Mouse (Mus musculus) frontal cortex, adult 2 months (tissue): ENCODE measurements at regions not wholly inside any gene's neighbourhood (a gene's known extent, or its start where the extent isn't known, plus 50 kb on each side); places are given as distances from the start of the nearest gene placed in this dataset.

Source experiments
- DNase-seq, 2 experiments: peaks; one replicate each; pipeline ENCODE4 v3.0.0; 2022; ENCODE audit warnings: low spot score in 1 of 2; ENCODE audit errors: extremely low spot score in 1 of 2

DNA sequence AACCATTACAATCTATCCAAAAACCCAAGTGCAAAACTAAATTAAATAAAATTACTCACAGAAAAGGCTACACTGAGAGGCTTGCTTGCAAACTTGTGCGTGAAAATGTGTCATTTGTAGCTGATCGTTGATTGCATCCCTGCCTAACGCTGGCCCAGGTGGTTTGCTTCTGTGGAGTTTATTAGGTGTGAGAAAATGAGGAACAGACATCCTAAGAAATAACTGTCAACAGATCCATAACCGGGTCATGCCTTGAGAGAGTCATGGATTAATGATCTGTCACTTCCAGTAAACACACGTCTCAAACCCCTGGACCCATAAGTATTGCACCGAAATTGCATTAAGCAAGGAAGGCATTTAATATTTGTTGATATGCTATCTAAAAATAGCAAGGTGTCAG, 73.4 kb upstream of the Tmem18 start:
- DNase-seq, result no peak

DNA sequence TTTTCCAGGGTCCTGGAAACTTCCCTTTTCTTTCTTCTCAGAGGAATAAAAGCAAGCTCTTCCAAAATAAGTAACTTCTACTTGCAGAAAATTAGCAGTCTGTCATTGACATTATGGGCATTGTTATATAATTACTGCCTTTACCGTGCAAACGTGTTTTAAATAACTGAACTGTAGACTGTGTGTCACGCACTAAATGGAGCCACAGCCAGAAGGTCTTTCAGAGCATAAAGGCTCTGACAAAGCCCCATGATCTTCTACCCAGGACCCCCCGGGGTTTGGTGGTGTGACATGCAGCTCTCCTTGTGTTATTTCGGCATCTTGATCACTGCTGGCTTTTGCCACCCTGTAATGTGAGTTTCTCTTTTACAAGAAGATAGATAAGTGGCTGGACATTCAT, 100.9 kb upstream of the Tmem18 start:
- peak in 1 of 2 experiments; percentile 5 for DNase-seq

DNA sequence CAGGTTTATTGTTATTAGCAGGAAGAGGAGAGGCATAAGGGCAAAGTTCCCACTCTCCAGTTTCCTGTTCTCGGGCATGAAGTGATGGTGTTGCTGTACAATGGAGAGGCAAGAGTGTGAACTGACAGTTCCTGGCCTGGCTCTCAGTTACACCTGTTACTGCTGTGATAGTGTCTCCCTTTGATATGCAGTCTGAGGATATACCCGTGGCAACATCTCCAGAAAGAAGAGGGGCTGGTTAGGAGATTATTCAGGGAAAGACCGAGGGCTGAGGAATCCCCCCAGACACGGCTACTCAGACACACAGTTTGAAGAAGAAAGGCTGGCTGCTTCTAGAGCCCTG, 100.3 kb upstream of the Sntg2 start:
- no peak for DNase-seq

DNA sequence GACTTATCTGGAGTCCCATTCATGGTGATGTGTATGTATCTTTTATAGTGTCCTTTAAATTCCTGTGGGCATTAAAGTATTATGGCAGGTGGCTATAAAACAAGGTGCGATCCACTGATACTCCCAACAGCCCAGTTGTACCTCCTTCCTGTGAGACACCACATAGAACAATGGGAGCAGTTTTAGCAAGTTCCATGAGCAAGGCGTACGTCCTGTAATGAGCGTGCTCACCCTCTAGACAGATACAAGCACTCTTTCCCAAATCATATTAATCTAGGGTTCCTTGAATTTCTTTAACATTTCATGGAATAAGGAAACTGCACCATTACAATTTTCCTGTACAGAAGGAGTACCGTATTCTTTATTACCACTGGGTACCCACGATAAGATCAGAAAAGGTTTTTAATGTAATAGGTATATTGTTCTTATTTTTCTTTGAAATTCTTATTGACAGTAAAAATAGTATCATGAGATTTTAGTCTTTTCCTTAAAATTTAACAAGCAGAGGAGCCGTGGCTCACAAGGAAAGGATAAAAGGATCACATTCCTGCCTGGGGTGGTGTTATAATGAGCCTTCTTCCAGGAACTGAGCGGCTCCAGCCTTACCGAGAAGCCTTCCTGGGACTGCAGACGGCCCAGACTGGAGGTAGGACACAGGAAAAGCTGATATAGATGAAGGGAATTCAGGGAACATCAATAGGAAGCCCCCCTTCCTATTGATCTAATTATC, 99.7 kb upstream of the Sntg2 start:
- no peak for DNase-seq

DNA sequence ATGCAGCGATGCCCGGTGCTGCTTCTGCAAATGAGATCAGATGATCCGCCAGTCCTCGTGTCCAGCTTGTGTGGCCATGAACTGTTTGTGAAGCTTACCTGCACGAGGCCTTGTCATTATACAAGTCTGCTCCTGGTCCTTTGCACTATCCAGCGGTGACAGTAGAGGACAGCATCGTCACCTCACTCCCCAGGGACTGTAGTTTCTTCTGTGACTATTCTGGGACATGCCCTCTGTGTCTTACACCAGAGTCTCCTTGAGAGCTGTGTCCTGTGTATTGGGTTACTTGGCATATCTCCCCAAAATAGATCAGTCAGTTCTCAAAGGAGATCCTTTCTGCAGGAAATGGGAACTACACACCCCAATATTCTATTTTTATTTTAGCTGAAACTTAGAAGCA, 94.0 kb upstream of the Sntg2 start:
- no peak for DNase-seq

DNA sequence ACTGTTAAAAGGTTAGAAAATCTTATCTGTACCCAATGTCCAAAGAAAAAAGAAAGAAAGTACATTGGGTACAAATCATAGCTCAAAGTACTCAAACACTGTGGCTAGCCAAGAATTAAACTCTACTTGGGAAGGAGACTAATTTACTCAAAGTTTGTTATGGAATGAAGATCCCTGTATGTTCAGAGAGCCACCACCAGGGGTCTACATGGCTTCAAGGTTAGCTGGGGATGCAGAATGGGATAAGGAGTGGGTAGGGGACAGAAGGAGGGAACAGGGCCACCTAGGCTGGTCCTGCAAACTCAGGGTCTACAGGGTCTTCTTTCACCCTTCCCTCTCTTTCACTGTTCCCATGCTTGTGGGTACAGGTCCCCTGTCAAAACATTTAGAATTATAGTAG, 77.4 kb upstream of the Sntg2 start:
- DNase-seq, result no peak

DNA sequence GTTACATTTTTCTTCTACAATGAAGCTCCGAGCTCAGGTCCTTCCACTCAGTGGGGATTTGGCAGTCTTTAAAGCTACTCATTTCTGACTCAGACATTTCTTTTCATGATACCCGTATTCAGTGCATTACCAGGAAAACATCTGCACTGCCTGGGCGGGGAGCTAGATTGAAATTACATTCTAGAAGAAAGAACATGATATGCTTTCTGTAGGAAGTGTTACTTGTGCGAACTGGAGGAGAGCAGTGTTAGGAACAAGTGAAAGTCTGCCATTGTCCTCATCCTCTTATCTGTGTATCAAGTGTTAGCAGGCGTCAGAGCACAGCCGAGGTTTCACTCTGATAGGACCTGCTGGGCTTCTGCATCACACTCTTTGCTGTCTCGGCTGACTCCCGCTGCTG, 61.7 kb upstream of the Sntg2 start:
- peak; percentile 69 to 74 for DNase-seq

DNA sequence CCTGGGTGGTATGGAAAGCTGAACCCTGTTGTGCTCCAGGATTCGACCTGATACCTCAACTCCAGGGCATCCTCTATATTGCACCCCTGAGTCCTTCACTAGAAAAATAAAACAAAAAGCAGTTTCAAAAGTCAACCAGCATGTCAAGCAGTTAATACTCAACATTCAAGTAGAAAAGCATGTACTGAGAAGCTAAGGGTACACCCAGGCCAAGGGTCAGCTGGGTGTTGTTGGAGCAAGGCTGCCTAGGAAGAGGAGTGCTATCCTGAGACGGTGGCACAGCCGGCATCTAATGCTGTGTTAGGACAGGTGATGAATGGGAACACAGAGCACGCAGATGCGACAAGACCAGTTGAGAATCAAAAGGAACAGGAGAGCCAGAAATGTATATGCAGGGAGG, 59.7 kb upstream of the Sntg2 start:
- no peak for DNase-seq

DNA sequence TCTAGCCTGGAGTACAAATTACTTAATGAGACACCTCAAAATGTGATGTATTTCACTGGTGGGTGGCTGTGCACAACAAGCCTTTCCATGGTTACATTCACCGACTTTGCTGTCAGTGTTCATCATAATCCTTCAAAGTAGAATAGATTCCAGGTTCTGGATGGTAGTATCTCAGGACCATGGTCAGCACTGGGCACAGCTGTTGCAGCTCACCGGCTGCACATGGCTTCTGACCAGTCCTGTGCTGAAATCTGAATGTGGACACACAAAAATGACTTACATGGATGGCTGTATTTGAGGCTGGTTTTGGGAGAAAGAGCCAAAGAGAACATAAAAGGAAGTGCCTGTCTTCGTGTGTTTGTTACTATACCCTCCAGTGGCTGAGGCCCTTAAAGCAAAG, 57.5 kb upstream of the Sntg2 start:
- DNase-seq, result no peak

DNA sequence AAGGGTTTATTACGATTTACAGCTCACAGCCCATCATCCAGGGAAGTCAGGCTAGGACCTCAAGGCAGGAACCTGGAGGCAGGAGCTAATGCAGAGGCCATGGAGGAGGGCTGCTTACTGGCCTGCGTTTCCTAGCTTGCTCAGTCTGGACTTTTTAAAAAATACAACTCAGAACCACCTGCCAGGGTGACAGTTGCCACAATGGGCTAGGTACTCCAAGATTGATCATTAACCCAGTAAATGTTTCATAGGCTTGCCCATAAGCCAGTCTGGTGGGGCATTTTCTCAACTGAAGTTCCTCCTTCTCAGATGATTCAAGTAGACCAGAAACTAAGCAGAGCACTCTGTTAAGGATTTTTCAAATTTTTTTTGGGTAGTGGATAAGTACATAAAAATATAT, 52.1 kb upstream of the Sntg2 start:
- no peak for DNase-seq
